Mouse (Mus musculus) olfactory bulb, adult 2 months (tissue): ENCODE measurements around the gene Coro1a.

ENCODE experiments used
- CTCF ChIP-seq: fragments of 200-500 bp; IDR thresholded peaks from 2 replicates; pipeline ENCODE4 v1.5.1; 2012; ENCODE audit warnings: low read depth, mild to moderate bottlenecking, low read length, moderate library complexity; ENCODE audit not compliant: insufficient read depth
- POLR2A ChIP-seq: fragments of 200-500 bp; IDR thresholded peaks from 2 replicates; pipeline ENCODE4 v1.6.1; 2012; ENCODE audit warnings: mild to moderate bottlenecking, low read depth, low read length, moderate library complexity; ENCODE audit not compliant: insufficient read depth

DNA sequence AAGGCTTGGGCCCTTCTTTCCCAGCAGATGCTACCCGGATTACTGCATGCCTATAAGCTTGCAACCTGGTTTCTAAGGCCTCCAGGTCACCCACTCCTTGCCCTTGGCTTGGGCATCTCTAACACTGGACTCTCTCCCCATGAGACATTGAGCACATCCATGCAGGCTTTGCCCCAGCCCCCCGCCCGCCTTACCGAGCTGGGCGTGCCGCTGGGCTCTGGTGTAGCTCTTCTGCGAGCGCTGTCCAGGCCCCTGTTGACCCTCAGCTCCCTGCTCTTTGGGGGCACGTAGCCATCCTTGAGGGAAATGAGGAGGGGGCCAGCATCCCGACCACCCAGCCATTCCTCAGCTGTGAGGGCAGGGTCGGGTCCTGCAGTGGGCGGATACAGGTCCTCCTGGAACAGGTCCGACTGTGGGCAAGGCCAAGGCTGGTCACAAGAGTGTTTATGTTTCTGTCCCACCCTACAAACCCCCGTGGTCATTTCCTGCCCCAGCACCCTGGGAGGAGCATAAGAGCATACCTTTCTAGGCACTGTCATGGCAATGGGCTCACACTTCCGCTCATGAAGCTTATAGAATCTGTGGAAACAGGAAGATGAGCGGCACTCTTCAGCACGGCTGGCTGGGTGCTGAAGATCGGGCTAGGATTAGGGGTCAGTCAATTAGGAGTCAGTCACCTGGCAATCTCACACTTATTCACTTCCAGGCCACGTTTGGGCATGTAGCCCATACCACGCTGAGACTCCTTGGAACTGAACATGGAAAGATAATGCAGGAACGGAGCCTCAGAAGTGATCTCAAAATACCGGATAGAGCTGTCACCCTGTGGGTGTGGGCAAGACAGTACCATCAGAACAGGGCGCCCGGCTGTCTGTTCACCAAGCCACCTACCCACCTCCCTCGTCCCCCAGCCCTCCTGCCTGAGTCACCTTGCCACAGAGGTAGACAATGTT, 7.2 kb downstream of the Coro1a start:
- TF ChIP-seq POLR2A (no peak), CTCF (no peak)
